Mouse (Mus musculus) erythroblast, embryonic 14.5 days (primary cell): ENCODE results near the gene Lpp.

Experiments used
- GATA1 ChIP-seq: IDR thresholded peaks from 2 replicates; pipeline ENCODE4 v1.6.1; 2012; ENCODE audit warnings: low read length, inconsistent platforms, mixed read lengths
- TAL1 ChIP-seq: IDR thresholded peaks from 3 replicates; pipeline ENCODE4 v1.6.1; 2012; ENCODE audit warnings: low read length, inconsistent platforms, mixed read lengths

DNA sequence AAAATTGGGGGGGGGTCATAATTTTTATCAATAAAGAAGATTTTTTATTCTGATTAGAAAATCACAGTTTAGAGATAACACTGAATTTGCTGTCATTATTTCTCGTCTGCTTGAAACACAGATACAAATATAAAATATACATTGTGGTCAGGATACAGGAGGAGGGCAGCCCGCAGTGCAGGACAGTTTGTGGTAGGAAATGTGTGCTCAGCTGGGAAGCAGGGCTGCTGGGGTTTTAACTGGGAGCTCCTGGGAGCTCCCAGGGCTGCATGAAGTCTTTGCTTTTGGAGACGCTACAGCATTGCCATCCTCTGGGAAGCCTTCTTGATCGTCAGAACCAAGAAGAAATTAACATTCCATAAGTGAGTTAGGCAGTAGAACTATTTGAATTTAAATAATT is 571.8 kb downstream of the Lpp start:
- no peak for TF ChIP-seq GATA1
- no peak for TF ChIP-seq TAL1
